Mouse (Mus musculus) liver, postnatal 0 days (tissue): Measurements from ENCODE around the gene Gabra5. TPM values are rescaled to one million over a fixed set of nuclear protein-coding genes. Genes with fewer than 3 reads are reported as not detected.

Experiments used
- ATAC-seq: fragments of 200-750 bp; cut with Nextera tagmentation; 2 replicates; pipeline ENCODE4 v1.8.0; 2017; ENCODE audit warnings: mild to moderate bottlenecking, moderate library complexity
- DNase-seq: peaks from one replicate; pipeline ENCODE4 v3.0.0-alpha.2; 2016
- H3K27ac ChIP-seq: fragments of 300-500 bp; sonication (generic); 2 replicates; pipeline ENCODE4 v1.5.1; 2014; ENCODE audit warnings: antibody characterized with exemption, moderate library complexity, mild to moderate bottlenecking, low read depth
- H3K27me3 ChIP-seq: fragments of 300-500 bp; sonication (generic); 2 replicates; pipeline ENCODE4 v1.6.1; 2014; ENCODE audit warnings: low read length, control low read depth, mixed read lengths; ENCODE audit not compliant: insufficient read depth
- H3K36me3 ChIP-seq: fragments of 300-500 bp; sonication (generic); replicated peaks from 2 replicates; pipeline ENCODE4 v1.6.1; 2014; ENCODE audit warnings: mild to moderate bottlenecking, control low read depth, low read length, moderate library complexity, mixed read lengths; ENCODE audit not compliant: insufficient read depth
- H3K4me1 ChIP-seq: fragments of 300-500 bp; sonication (generic); 2 replicates; pipeline ENCODE4 v1.6.1; 2014; ENCODE audit warnings: antibody characterized with exemption, mild to moderate bottlenecking, control low read depth; ENCODE audit not compliant: insufficient read depth
- H3K4me2 ChIP-seq: fragments of 300-500 bp; sonication (generic); 2 replicates; pipeline ENCODE4 v1.6.1; 2014; ENCODE audit warnings: low read depth, mild to moderate bottlenecking, low read length, moderate library complexity, mixed read lengths
- H3K4me3 ChIP-seq: fragments of 300-500 bp; sonication (generic); 2 replicates; pipeline ENCODE4 v1.5.1; 2014; ENCODE audit warnings: low read depth, low read length
- H3K9ac ChIP-seq: fragments of 300-500 bp; sonication (generic); replicated peaks from 2 replicates; pipeline ENCODE4 v1.6.1; 2014; ENCODE audit warnings: mild to moderate bottlenecking, moderate library complexity
- H3K9me3 ChIP-seq: fragments of 300-500 bp; sonication (generic); 2 replicates; pipeline ENCODE4 v1.6.1; 2016; ENCODE audit warnings: mild to moderate bottlenecking, control low read depth, low read length, mixed read lengths
- CTCF ChIP-seq: sonication (generic); IDR thresholded peaks from 2 replicates; pipeline ENCODE4 v1.5.1; 2016; ENCODE audit warnings: antibody characterized with exemption, low read depth
- EP300 ChIP-seq: IDR thresholded peaks from 2 replicates; pipeline ENCODE4 v1.6.1; 2016; ENCODE audit warnings: antibody characterized with exemption, low read depth, mild to moderate bottlenecking
- WGBS: fragments of 180-500 bp; shearing (Covaris S2); extraction: QIAGEN DNeasy Blood & Tissue Kit; methylation state at CpG from one replicate; pipeline ENCODE4 v1.1.7; 2014; ENCODE audit not compliant: insufficient replicate concordance; 5-methylcytosine and 5-hydroxymethylcytosine counted together
- polyA plus RNA-seq: library from polyadenylated mRNA; unstranded; fragments of >200 nt; fragmentation: Nextera tagmentation; extraction: Ambion mirVana; gene quantifications from 2 replicates; pipeline ENCODE4 v1.2.1, GENCODE M21; 2015

The Gabra5 gene
- not detected in 2 replicates for polyA plus RNA-seq

DNA sequence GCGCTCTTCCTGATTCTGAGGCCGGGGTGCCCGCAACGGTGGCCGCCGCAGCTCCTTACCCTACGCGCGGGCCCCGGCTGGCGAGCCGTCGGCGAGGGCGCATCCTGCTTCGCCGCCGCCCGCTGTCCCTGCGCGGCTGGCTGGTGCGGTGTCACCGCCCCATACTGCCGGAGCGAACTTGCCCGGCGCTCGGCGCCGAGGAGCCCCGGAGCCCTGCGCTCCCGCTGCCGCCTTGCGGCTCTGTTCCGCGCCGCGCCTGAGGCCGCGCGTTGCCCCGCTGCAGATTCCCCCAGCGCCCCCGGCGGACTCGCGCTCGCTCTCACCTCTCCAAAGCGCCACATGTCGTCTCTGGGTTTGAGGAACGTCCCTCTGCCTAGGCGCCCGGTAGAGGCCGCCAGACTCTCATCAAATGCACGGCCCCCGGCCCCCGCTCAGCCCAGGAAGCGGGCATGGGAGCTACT, at the start of gene Gabra5:
Gene Gabra5 (minus strand): TSS at position 379 of the 461 bp plus-strand sequence.
- H3K4me2 ChIP-seq: no peak within 1 kb of the TSS
- H3K27ac ChIP-seq: no peak within 1 kb of the TSS
- H3K9me3 ChIP-seq: no peaks in the 10 kb centered on the region
- no peaks in the 10 kb centered on the region for H3K4me1 ChIP-seq
- H3K36me3 ChIP-seq: no peaks in the 10 kb centered on the region
- H3K9ac ChIP-seq: no peak within 1 kb of the TSS
- WGBS: under 1% methylated on average over 43 of the region's 59 CpGs
- H3K4me3 ChIP-seq: no peak within 1 kb of the TSS
- H3K27me3 ChIP-seq: peaks cover 22% of the 10 kb centered on the region
- no peak for DNase-seq
- TF ChIP-seq EP300 (no peak), CTCF (no peak)
- no peak for ATAC-seq

GRCm38 (mm10) chr7:57538565-57538964, 28.7 kb upstream of the Gabra5 start:
- H3K4me3 ChIP-seq: no peak overlapping the region
- H3K9ac ChIP-seq: no peak overlapping the region
- WGBS: 22% methylated on average over 7 of the region's 7 CpGs
- no peak overlapping the region for H3K27ac ChIP-seq
- no peaks in the 10 kb centered on the region for H3K4me1 ChIP-seq
- DNase-seq: no peak
- H3K4me2 ChIP-seq: no peak overlapping the region
- no peaks in the 10 kb centered on the region for H3K36me3 ChIP-seq
- H3K27me3 ChIP-seq: no peaks in the 10 kb centered on the region
- TF ChIP-seq CTCF (peak; percentile 58), EP300 (no peak)
- no peak for ATAC-seq
- no peaks in the 10 kb centered on the region for H3K9me3 ChIP-seq

DNA sequence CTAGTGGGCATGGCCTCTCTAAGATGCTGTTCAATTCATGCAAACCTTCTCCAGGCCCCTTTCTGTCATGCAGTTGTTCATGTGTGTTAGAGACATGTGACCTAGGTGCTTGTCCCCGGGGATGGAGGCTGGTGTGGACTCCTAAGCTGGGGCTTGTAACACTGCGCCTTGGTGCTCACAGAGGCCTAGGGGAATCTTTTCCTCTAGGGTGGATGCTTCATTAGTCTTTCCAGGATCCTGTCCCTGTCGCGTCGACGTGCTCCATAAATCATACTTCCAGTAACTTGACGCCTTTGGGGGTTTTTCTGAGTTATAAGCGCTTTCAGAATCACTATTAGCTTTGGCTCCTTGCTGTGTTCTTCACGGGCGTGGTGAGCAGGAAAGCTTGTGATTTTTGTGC, 22.8 kb upstream of the Gabra5 start:
- Histone ChIP-seq H3K27me3 (no peaks in the 10 kb centered on the region), H3K9ac (no peak overlapping the region), H3K9me3 (no peaks in the 10 kb centered on the region), H3K36me3 (no peaks in the 10 kb centered on the region), H3K4me3 (no peak overlapping the region), H3K4me1 (no peaks in the 10 kb centered on the region), H3K27ac (no peak overlapping the region), H3K4me2 (no peak overlapping the region)
- no peak for DNase-seq
- WGBS: 75% methylated on average over 10 of the region's 10 CpGs
- TF ChIP-seq EP300 (no peak), CTCF (no peak)
- no peak for ATAC-seq

GRCm38 (mm10) chr7:57529954-57530353, 20.1 kb upstream of the Gabra5 start:
- no peak overlapping the region for H3K4me2 ChIP-seq
- no peaks in the 10 kb centered on the region for H3K36me3 ChIP-seq
- no peaks in the 10 kb centered on the region for H3K4me1 ChIP-seq
- TF ChIP-seq EP300 (no peak), CTCF (no peak)
- 77% methylated on average over 8 of the region's 8 CpGs for WGBS
- H3K9me3 ChIP-seq: no peaks in the 10 kb centered on the region
- H3K27me3 ChIP-seq: no peaks in the 10 kb centered on the region
- ATAC-seq (no peak), DNase-seq (no peak)
- no peak overlapping the region for H3K4me3 ChIP-seq
- H3K27ac ChIP-seq: no peak overlapping the region
- H3K9ac ChIP-seq: no peak overlapping the region

DNA sequence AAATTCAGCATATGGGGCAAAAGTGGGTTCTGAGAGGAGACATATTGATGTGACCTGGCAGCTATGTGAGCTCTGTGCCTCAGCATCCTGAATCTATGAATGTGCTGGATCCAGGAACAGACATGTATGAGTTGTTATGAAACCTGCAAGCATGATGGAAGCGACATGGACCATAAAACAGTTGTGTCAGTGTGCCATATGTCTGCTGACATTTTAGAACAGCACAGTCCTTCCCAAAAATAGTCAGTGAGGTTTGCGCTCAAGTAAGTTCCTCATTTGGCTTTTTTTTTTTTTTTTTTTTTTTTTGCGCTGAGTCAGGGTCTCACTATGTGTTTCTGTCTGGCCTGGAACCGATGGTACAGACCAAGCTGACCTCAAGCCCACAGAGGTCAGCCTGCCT, 19.6 kb upstream of the Gabra5 start:
- Histone ChIP-seq H3K36me3 (no peaks in the 10 kb centered on the region), H3K4me2 (no peak overlapping the region), H3K27ac (no peak overlapping the region), H3K27me3 (no peaks in the 10 kb centered on the region), H3K4me3 (no peak overlapping the region), H3K9ac (no peak overlapping the region), H3K4me1 (no peaks in the 10 kb centered on the region), H3K9me3 (no peaks in the 10 kb centered on the region)
- DNase-seq (no peak), ATAC-seq (no peak)
- WGBS: 38% methylated on average over 4 of the region's 4 CpGs
- TF ChIP-seq EP300: no peak
- TF ChIP-seq CTCF: no peak

- H3K4me1 ChIP-seq: no peaks in the 10 kb centered on the region
- no peaks in the 10 kb centered on the region for H3K36me3 ChIP-seq
- TF ChIP-seq EP300 (no peak), CTCF (no peak)
- H3K9me3 ChIP-seq: no peaks in the 10 kb centered on the region
- ATAC-seq (no peak), DNase-seq (no peak)
- peaks cover 22% of the 10 kb centered on the region for H3K27me3 ChIP-seq
- WGBS: 31% methylated on average over 3 of the region's 3 CpGs
- H3K4me3 ChIP-seq: no peak overlapping the region
- H3K4me2 ChIP-seq: no peak overlapping the region
- no peak overlapping the region for H3K9ac ChIP-seq
- no peak overlapping the region for H3K27ac ChIP-seq
These were observed 3.1 kb upstream of the Gabra5 start for GRCm38 (mm10) chr7:57512955-57513354.
